Mouse (Mus musculus) limb, embryonic 15.5 days (tissue): ENCODE data around the gene Lpxn. TPM values are rescaled to one million over a fixed set of nuclear protein-coding genes. Genes with fewer than 3 reads are reported as not detected.

Experiments used
- ATAC-seq: fragments of 200-750 bp; cut with Nextera tagmentation; 2 replicates; pipeline ENCODE4 v1.8.0; 2017; ENCODE audit warnings: low read depth, moderate TSS enrichment; ENCODE audit not compliant: insufficient number of reproducible peaks, low FRiP score, low TSS enrichment
- H3K27ac ChIP-seq: fragments of 300-500 bp; sonication (generic); 2 replicates; pipeline ENCODE4 v1.5.1; 2015; ENCODE audit warnings: moderate library complexity, mild to moderate bottlenecking, inconsistent platforms
- H3K27me3 ChIP-seq: fragments of 300-500 bp; sonication (generic); 2 replicates; pipeline ENCODE4 v1.6.1; 2015; ENCODE audit warnings: inconsistent platforms
- H3K36me3 ChIP-seq: fragments of 300-500 bp; sonication (generic); 2 replicates; pipeline ENCODE4 v1.6.1; 2015; ENCODE audit warnings: inconsistent platforms
- H3K4me1 ChIP-seq: fragments of 300-500 bp; sonication (generic); 2 replicates; pipeline ENCODE4 v1.6.1; 2015; ENCODE audit warnings: inconsistent platforms
- H3K4me2 ChIP-seq: fragments of 300-500 bp; sonication (generic); 2 replicates; pipeline ENCODE4 v1.6.1; 2015; ENCODE audit warnings: mild to moderate bottlenecking, inconsistent platforms
- H3K4me3 ChIP-seq: fragments of 300-500 bp; sonication (generic); 2 replicates; pipeline ENCODE4 v1.5.1; 2015; ENCODE audit warnings: mild to moderate bottlenecking, inconsistent platforms
- H3K9ac ChIP-seq: fragments of 300-500 bp; sonication (generic); 2 replicates; pipeline ENCODE4 v1.6.1; 2015; ENCODE audit warnings: inconsistent platforms
- H3K9me3 ChIP-seq: fragments of 300-500 bp; sonication (generic); 2 replicates; pipeline ENCODE4 v1.6.1; 2016; ENCODE audit warnings: inconsistent platforms
- WGBS: fragments of 180-500 bp; shearing (Covaris S2); methylation state at CpG from one replicate; pipeline ENCODE4 v1.1.7; 2015; 5-methylcytosine and 5-hydroxymethylcytosine counted together
- polyA plus RNA-seq: library from polyadenylated mRNA; unstranded; fragments of >200 nt; fragmentation: Nextera tagmentation; extraction: Ambion mirVana; gene quantifications from 2 replicates; pipeline ENCODE4 v1.2.1, GENCODE M21; 2015

Gene Lpxn
- polyA plus RNA-seq, 1 experiment from 2014 or later: 6.0 TPM

DNA sequence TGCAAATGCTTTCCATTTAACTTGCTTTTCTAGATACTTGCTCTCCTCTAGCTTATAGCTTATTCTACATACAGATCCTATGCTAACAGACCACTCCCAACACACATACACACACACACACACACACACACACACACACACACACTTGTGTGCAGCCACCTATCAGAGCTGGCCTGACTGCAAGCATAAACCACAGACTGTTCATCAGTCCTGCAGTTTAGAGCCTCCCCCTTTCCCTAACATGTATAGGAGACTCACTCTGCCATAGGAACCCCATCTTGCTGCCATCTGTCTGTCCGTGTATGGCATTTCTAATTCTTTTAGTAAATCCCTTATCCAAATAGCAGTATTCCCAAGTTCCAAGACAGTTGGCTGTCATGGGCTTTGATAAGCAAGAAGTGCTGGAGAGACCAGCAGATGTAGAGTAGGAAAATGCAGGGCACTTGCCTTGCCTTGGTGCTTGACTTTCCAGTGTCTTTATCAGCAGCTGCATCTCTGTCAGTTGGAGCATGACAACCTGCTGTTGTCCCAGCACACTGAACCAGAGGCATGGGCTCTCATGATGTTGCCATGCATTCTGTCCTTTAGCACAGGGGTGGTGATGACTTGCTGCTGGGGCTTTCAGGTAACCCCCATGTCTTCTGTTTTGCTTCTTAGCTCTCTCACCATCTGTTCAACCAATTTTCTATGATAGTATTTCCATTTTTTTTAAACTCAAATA, 16.8 kb downstream of the Lpxn start:
- H3K36me3 ChIP-seq: no peaks in the 10 kb centered on the region
- no peak for ATAC-seq
- 52% methylated on average over 1 of the region's 1 CpGs for WGBS
- no peak overlapping the region for H3K4me3 ChIP-seq
- no peak overlapping the region for H3K9ac ChIP-seq
- H3K27me3 ChIP-seq: no peaks in the 10 kb centered on the region
- H3K4me2 ChIP-seq: no peak overlapping the region
- no peak overlapping the region for H3K27ac ChIP-seq
- no peaks in the 10 kb centered on the region for H3K9me3 ChIP-seq
- H3K4me1 ChIP-seq: no peaks in the 10 kb centered on the region

GRCm38 (mm10) chr19:12813883-12814282, 17.9 kb downstream of the Lpxn start:
- no peak overlapping the region for H3K27ac ChIP-seq
- no peaks in the 10 kb centered on the region for H3K36me3 ChIP-seq
- H3K4me1 ChIP-seq: no peaks in the 10 kb centered on the region
- H3K27me3 ChIP-seq: no peaks in the 10 kb centered on the region
- no peak for ATAC-seq
- no peaks in the 10 kb centered on the region for H3K9me3 ChIP-seq
- H3K4me2 ChIP-seq: no peak overlapping the region
- no peak overlapping the region for H3K4me3 ChIP-seq
- 70% methylated on average over 1 of the region's 1 CpGs for WGBS
- H3K9ac ChIP-seq: no peak overlapping the region

DNA sequence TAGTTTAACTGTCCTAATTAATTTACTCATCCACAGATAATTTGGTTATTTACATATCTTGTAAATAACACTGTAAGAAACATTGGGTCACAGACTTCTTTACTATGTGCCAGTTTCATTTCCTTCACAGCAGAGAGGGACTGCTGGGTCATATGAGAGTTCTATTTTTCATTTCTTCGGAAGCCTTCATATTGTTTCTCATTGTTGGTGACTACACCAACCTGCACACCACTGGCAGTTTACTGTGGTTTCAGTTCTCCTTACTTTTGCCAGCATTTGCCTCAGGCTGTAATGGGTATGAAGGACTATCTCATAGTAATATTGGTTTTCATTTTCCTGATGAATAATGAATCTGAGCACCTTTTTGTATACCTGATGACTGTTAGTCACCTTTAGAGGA, 22.5 kb downstream of the Lpxn start:
- Histone ChIP-seq H3K4me3 (no peak overlapping the region), H3K4me1 (no peaks in the 10 kb centered on the region), H3K4me2 (no peak overlapping the region), H3K36me3 (no peaks in the 10 kb centered on the region), H3K9ac (no peak overlapping the region), H3K9me3 (no peaks in the 10 kb centered on the region), H3K27ac (no peak overlapping the region), H3K27me3 (no peaks in the 10 kb centered on the region)
- ATAC-seq: no peak
- WGBS: 88% methylated on average over 1 of the region's 1 CpGs

DNA sequence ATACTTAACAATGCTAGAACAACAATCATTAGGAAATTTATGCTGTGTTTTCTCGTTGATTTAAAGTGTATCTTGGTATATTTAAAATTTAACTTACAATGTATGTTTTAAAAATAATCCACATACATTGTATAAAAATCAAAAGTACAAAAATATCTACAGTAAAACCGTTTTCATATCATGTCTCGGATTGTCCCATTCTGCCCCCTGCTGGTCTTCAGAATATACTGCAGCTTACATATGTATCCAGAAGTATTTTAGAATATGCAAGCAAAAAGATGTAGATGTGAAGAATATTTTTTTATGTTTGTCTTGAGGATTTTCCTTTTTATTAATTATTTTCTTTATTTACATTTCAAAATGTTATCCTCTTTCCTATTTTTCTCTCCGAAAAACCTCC, 24.4 kb downstream of the Lpxn start:
- H3K27ac ChIP-seq: no peak overlapping the region
- H3K4me3 ChIP-seq: no peak overlapping the region
- no peak overlapping the region for H3K4me2 ChIP-seq
- no peaks in the 10 kb centered on the region for H3K27me3 ChIP-seq
- no peaks in the 10 kb centered on the region for H3K36me3 ChIP-seq
- H3K4me1 ChIP-seq: no peaks in the 10 kb centered on the region
- H3K9me3 ChIP-seq: no peaks in the 10 kb centered on the region
- no peak for ATAC-seq
- 34% methylated on average over 4 of the region's 4 CpGs for WGBS
- no peak overlapping the region for H3K9ac ChIP-seq

DNA sequence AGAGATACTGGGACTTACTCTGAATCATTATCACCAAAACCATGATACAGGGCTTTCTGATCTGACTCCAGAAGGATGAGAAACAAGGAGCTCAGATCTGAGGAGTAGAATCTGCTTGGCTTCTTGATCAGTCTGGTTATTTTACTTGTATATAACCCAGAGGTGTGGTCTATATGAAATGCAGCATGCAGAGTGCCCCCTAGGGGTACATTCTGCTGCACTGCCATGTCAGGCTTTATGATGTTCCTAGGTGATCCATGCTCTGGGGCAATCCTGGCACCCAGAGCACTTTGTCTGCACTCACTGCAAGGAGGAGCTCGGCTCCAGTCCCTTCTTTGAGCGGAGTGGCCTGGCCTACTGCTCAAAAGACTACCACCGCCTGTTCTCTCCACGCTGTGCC, 28.6 kb downstream of the Lpxn start:
- no peak overlapping the region for H3K27ac ChIP-seq
- H3K9me3 ChIP-seq: no peaks in the 10 kb centered on the region
- H3K27me3 ChIP-seq: no peaks in the 10 kb centered on the region
- no peak overlapping the region for H3K4me3 ChIP-seq
- no peaks in the 10 kb centered on the region for H3K36me3 ChIP-seq
- no peak overlapping the region for H3K4me2 ChIP-seq
- ATAC-seq: no peak
- no peaks in the 10 kb centered on the region for H3K4me1 ChIP-seq
- H3K9ac ChIP-seq: no peak overlapping the region
- 69% methylated on average over 4 of the region's 4 CpGs for WGBS

GRCm38 (mm10) chr19:12830823-12831430, 34.9 kb downstream of the Lpxn start:
- Histone ChIP-seq H3K27ac (no peak overlapping the region), H3K36me3 (no peaks in the 10 kb centered on the region), H3K4me1 (no peaks in the 10 kb centered on the region), H3K4me2 (no peak overlapping the region), H3K9me3 (no peaks in the 10 kb centered on the region), H3K4me3 (no peak overlapping the region), H3K27me3 (no peaks in the 10 kb centered on the region), H3K9ac (no peak overlapping the region)
- no peak for ATAC-seq
- 54% methylated on average over 2 of the region's 2 CpGs for WGBS

DNA sequence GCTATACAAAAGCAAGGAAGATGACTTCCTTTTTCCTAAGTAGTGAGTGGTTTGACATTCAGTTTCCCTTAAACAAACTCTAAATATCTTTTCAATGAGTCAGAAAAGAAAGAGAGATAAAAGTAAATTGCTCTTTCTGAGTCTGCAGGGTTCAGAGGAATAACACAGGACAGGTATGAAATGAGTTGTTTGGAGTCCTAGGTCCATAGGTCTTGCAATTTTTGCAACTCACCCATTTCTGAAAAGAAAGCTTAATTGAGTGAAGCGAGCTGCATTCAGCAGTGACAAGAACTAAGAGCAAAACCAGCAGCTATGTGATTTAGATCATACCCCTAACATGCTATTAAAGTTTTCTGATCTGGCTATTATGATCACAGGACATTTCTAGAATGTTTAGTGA, 35.6 kb downstream of the Lpxn start:
- Histone ChIP-seq H3K36me3 (no peaks in the 10 kb centered on the region), H3K4me1 (no peaks in the 10 kb centered on the region), H3K4me3 (no peak overlapping the region), H3K27ac (no peak overlapping the region), H3K27me3 (no peaks in the 10 kb centered on the region), H3K9ac (no peak overlapping the region), H3K9me3 (no peaks in the 10 kb centered on the region), H3K4me2 (no peak overlapping the region)
- ATAC-seq: no peak
- 50% methylated on average over 1 of the region's 1 CpGs for WGBS

GRCm38 (mm10) chr19:12833625-12834024, 37.6 kb downstream of the Lpxn start:
- Histone ChIP-seq H3K4me3 (no peak overlapping the region), H3K27ac (no peak overlapping the region), H3K4me2 (no peak overlapping the region), H3K36me3 (no peaks in the 10 kb centered on the region), H3K9me3 (no peaks in the 10 kb centered on the region), H3K4me1 (no peaks in the 10 kb centered on the region), H3K27me3 (no peaks in the 10 kb centered on the region), H3K9ac (no peak overlapping the region)
- 72% methylated on average over 3 of the region's 3 CpGs for WGBS
- no peak for ATAC-seq

DNA sequence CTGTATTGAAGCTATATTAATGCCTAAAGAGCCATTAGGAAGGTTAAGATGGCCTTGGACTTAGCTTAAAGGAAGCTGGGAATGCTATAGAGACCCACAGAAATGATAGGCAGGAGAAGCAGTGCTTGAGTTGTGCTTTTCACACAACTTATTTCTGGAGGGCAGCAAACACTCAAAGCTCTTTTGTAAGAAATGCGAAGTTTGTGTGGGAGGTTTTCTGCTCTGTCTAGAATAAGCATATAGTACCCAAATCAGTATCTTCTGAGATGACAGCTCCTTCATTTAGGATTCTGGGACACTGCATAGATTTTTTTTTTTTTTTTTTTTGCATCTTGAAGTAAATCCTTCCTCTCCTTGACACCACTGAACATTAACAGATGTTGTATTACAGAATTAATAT, 42.5 kb downstream of the Lpxn start:
- no peak for ATAC-seq
- Histone ChIP-seq H3K9me3 (no peaks in the 10 kb centered on the region), H3K27me3 (no peaks in the 10 kb centered on the region), H3K9ac (no peak overlapping the region), H3K27ac (no peak overlapping the region), H3K4me2 (no peak overlapping the region), H3K36me3 (no peaks in the 10 kb centered on the region), H3K4me1 (no peaks in the 10 kb centered on the region), H3K4me3 (no peak overlapping the region)
- 78% methylated on average over 1 of the region's 1 CpGs for WGBS

GRCm38 (mm10) chr19:12846382-12846781, 50.4 kb downstream of the Lpxn start, which contains the start of gene Gm5244:
Gm5244 (plus strand) TSS chr19:12846682.
- Histone ChIP-seq H3K27me3 (no peaks in the 10 kb centered on the region), H3K9me3 (no peaks in the 10 kb centered on the region), H3K9ac (no peak within 1 kb of the TSS), H3K4me1 (no peaks in the 10 kb centered on the region), H3K36me3 (no peaks in the 10 kb centered on the region), H3K4me3 (no peak within 1 kb of the TSS), H3K4me2 (no peak within 1 kb of the TSS), H3K27ac (no peak within 1 kb of the TSS)
- ATAC-seq: no peak

DNA sequence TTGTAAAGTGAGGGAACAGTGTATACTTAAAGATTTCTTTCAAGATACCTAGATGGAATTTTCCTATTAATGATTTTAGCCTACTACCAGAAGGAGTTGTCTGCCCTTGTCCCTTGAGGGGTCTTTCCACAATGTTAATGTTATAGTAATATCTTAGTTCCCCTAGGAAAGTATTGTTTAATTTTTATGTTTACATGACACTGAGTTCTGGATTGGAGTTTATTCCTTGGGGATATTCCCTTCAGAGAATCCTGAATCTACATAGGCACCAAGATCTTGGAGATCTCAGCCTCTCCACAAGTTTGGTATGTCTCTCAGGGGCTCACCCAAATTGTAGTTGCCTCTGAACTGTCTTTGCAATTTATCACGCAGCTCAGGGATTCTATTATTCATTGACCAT, 61.0 kb downstream of the Lpxn start, which contains the start of gene Olfr1444:
Gene Olfr1444 (plus strand): TSS at position 301 of the 400 bp plus-strand sequence.
- H3K9me3 ChIP-seq: no peaks in the 10 kb centered on the region
- 52% methylated on average over 1 of the region's 1 CpGs for WGBS
- no peak within 1 kb of the TSS for H3K9ac ChIP-seq
- H3K4me1 ChIP-seq: no peaks in the 10 kb centered on the region
- H3K4me3 ChIP-seq: no peak within 1 kb of the TSS
- no peak within 1 kb of the TSS for H3K27ac ChIP-seq
- no peaks in the 10 kb centered on the region for H3K27me3 ChIP-seq
- no peak within 1 kb of the TSS for H3K4me2 ChIP-seq
- H3K36me3 ChIP-seq: no peaks in the 10 kb centered on the region
- no peak for ATAC-seq
